Mouse (Mus musculus) thymus, postnatal 25 days (tissue): Measurements from ENCODE around the gene Olfr1211.

Experiments used
- DNase-seq: peaks from one replicate; pipeline ENCODE4 v3.0.0; 2022

Gene Olfr1211

GRCm38 (mm10) chr2:88938011-88938410 lies at the start of gene Olfr1211:
Gene Olfr1211 (minus strand): TSS chr2:88938111.
- no peak for DNase-seq

GRCm38 (mm10) chr2:88980181-88980580 lies 42.3 kb upstream of the Olfr1211 start, which contains the start of gene Gm13762:
Gene Gm13762 (minus strand): TSS chr2:88980281.
- DNase-seq: no peak

- no peak for DNase-seq
These were observed 15.8 kb upstream of the Olfr1211 start, which contains the start of gene Olfr1212 for GRCm38 (mm10) chr2:88953669-88954068. Gene Olfr1212 (plus strand): TSS chr2:88953969.

GRCm38 (mm10) chr2:88915057-88915456 lies 22.9 kb downstream of the Olfr1211 start, which contains the start of gene Olfr1209:
Gene Olfr1209 (minus strand): TSS chr2:88915157.
- no peak for DNase-seq

- DNase-seq: no peak
These were observed 35.7 kb downstream of the Olfr1211 start, which contains the start of gene Olfr1208 for GRCm38 (mm10) chr2:88902211-88902610. Gene Olfr1208 (minus strand): TSS chr2:88902311.
